Mouse (Mus musculus) lung, embryonic 16.5 days (tissue): ENCODE results near the gene Col25a1. TPM values are rescaled to one million over a fixed set of nuclear protein-coding genes. Genes with fewer than 3 reads are reported as not detected.

Experiments
- ATAC-seq: fragments of 200-750 bp; cut with Nextera tagmentation; 2 replicates; pipeline ENCODE4 v1.8.0; 2017; ENCODE audit warnings: low read depth, mild to moderate bottlenecking, moderate library complexity
- H3K27ac ChIP-seq: fragments of 300-500 bp; sonication (generic); 2 replicates; pipeline ENCODE4 v1.5.1; 2014; ENCODE audit warnings: mild to moderate bottlenecking, control low read depth, low read length
- H3K27me3 ChIP-seq: fragments of 300-500 bp; sonication (generic); 2 replicates; pipeline ENCODE4 v1.6.1; 2014; ENCODE audit warnings: low read depth, low read length, mixed read lengths; ENCODE audit not compliant: control insufficient read depth, insufficient read depth
- H3K36me3 ChIP-seq: fragments of 300-500 bp; sonication (generic); 2 replicates; pipeline ENCODE4 v1.6.1; 2014; ENCODE audit warnings: low read length; ENCODE audit not compliant: control insufficient read depth, insufficient read depth
- H3K4me1 ChIP-seq: fragments of 300-500 bp; sonication (generic); replicated peaks from 2 replicates; pipeline ENCODE4 v1.6.1; 2014; ENCODE audit warnings: low read length, mixed read lengths; ENCODE audit not compliant: control insufficient read depth, insufficient read depth
- H3K4me2 ChIP-seq: fragments of 300-500 bp; sonication (generic); 2 replicates; pipeline ENCODE4 v1.6.1; 2014; ENCODE audit warnings: low read depth, low read length, control low read depth
- H3K4me3 ChIP-seq: fragments of 300-500 bp; sonication (generic); 2 replicates; pipeline ENCODE4 v1.5.1; 2014; ENCODE audit warnings: mild to moderate bottlenecking, low read length, control low read depth
- H3K9ac ChIP-seq: fragments of 300-500 bp; sonication (generic); 2 replicates; pipeline ENCODE4 v1.6.1; 2014; ENCODE audit warnings: low read length, control low read depth
- H3K9me3 ChIP-seq: fragments of 300-500 bp; sonication (generic); 2 replicates; pipeline ENCODE4 v1.6.1; 2016; ENCODE audit warnings: low read length; ENCODE audit not compliant: control insufficient read depth
- WGBS: fragments of 180-500 bp; shearing (Covaris S2); extraction: QIAGEN DNeasy Blood & Tissue Kit; methylation state at CpG from one replicate; pipeline ENCODE4 v1.1.7; 2014; 5-methylcytosine and 5-hydroxymethylcytosine counted together
- polyA plus RNA-seq: library from polyadenylated mRNA; unstranded; fragments of >200 nt; fragmentation: Nextera tagmentation; extraction: Ambion mirVana; gene quantifications from 2 replicates; pipeline ENCODE4 v1.2.1, GENCODE M21; 2015

Col25a1 gene
- polyA plus RNA-seq, 1 experiment from 2014 or later: 17.6 TPM

DNA sequence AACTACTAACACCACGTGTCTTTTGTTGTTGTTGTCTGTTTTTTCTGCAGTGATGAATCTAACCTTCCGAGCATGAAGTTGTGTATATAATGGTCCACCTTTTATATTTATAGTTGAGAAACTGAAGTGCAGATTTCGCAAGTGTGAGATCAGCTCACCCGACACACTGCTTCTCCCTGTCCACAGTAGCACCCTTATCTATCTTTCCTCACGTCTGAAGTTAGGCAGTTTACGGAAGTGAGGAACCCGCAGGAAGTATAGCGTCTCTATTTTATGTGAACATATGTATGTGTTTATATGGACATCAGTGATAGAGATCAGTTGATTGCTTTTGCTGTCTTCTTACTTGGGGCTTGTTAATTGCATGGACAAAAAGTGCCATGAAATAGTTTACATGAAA is 463.7 kb downstream of the Col25a1 start:
- Histone ChIP-seq H3K36me3 (no peaks in the 10 kb centered on the region), H3K9ac (no peak overlapping the region), H3K4me1 (peaks cover 3% of the 10 kb centered on the region; the same call in 1 of the 2 replicates), H3K27ac (no peak overlapping the region), H3K9me3 (no peaks in the 10 kb centered on the region), H3K4me3 (no peak overlapping the region), H3K27me3 (no peaks in the 10 kb centered on the region), H3K4me2 (no peak overlapping the region)
- WGBS: 37% methylated on average over 8 of the region's 8 CpGs
- peak; percentile 36; the same call in 1 of the 2 replicates for ATAC-seq

DNA sequence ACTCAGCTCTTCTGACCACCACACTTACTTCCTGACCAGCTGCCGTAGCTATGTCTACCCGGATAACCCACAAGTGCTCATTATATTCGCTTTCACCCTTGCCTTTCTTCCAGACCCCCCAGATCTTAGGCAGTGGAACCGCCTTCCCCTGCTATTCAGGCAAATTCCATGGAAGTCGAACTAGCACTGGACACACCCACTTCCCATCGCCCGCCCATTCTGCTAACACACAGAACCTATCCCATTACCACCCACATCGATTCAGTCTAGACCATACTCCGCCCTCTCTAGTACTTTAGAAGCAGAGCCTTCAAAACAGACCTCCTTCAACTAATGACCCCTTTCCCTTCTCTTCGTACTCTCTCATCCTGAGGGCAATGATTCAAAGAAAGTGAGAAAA is 470.2 kb downstream of the Col25a1 start:
- Histone ChIP-seq H3K4me2 (no peak overlapping the region), H3K27me3 (no peaks in the 10 kb centered on the region), H3K4me3 (no peak overlapping the region), H3K4me1 (no peaks in the 10 kb centered on the region), H3K9me3 (no peaks in the 10 kb centered on the region), H3K27ac (no peak overlapping the region), H3K9ac (no peak overlapping the region), H3K36me3 (no peaks in the 10 kb centered on the region)
- WGBS: 64% methylated on average over 10 of the region's 10 CpGs
- no peak for ATAC-seq

DNA sequence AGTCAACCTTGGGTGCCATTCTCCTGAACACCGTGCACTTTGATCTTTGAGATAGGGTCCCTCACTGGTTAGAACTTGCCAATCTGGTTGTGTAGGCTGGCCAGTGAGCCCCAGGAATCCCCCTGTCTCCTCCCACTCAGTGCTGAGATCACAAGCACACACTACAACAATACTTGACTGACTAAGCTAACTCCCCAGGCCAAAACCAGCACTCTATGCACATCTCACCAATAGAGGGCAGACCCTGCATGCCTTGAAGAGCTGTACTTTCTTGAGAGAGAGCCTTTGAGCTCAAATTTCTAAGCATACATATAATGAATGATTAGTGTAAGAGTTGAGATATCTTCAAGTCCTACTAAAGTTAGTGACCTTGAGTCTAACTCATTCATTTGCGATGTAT is 476.6 kb downstream of the Col25a1 start:
- H3K4me1 ChIP-seq: no peaks in the 10 kb centered on the region
- no peak overlapping the region for H3K27ac ChIP-seq
- 66% methylated on average over 2 of the region's 2 CpGs for WGBS
- H3K4me2 ChIP-seq: no peak overlapping the region
- no peak overlapping the region for H3K4me3 ChIP-seq
- no peak overlapping the region for H3K9ac ChIP-seq
- no peaks in the 10 kb centered on the region for H3K27me3 ChIP-seq
- no peaks in the 10 kb centered on the region for H3K9me3 ChIP-seq
- ATAC-seq: no peak
- no peaks in the 10 kb centered on the region for H3K36me3 ChIP-seq

DNA sequence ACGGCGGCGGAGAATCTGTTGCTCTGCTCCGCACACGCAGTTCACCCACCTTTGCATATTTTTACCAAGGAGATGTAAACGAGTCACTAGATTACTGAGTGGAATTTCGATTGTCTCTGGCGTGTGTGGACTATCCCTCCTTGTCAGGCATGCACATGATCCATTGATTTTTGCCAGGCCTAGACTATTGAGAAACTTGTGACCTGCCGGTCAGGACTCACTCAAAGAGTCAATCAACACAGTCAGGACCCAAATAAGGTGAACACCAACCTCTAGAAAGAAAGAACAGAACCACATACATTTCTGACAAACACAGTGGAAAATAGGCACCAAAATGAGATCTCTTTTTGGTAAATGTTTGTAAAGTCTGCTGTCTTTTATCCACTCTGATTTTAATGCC is 483.1 kb downstream of the Col25a1 start:
- no peak overlapping the region for H3K4me3 ChIP-seq
- WGBS: 72% methylated on average over 9 of the region's 9 CpGs

DNA sequence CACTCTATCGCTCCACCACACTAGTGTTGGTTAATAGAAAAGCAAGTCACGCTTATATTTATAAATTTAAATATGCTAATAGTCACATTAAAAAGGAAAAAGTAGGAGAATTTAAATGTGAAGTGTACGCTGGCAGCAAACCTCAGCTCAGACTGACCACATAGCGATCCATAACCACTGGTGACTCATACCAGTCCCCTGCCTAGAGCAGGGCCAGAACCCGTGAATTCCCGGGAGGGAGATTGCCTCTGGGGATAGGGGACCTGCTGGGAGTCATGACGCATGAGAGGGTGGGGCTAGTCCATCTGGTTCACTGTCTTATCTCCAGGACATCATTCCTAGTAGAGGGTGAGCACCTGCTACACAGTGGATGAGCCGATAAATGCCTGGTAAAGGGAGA is 484.3 kb downstream of the Col25a1 start:
- H3K27me3 ChIP-seq: no peaks in the 10 kb centered on the region; the same call in 1 of the 2 replicates
- H3K9ac ChIP-seq: no peak overlapping the region
- 56% methylated on average over 8 of the region's 8 CpGs for WGBS
- no peaks in the 10 kb centered on the region for H3K36me3 ChIP-seq
- H3K4me3 ChIP-seq: no peak overlapping the region
- H3K9me3 ChIP-seq: no peaks in the 10 kb centered on the region
- no peak overlapping the region for H3K4me2 ChIP-seq
- H3K27ac ChIP-seq: no peak overlapping the region
- ATAC-seq: no peak
- H3K4me1 ChIP-seq: peaks cover 3% of the 10 kb centered on the region; the same call in 1 of the 2 replicates

More for the DNA sequence above, 483.1 kb downstream of the Col25a1 start:
- H3K9ac ChIP-seq: no peak overlapping the region
- no peak for ATAC-seq
- H3K4me1 ChIP-seq: peaks cover 3% of the 10 kb centered on the region; the same call in 1 of the 2 replicates
- H3K27me3 ChIP-seq: no peaks in the 10 kb centered on the region; the same call in 1 of the 2 replicates
- no peaks in the 10 kb centered on the region for H3K36me3 ChIP-seq
- no peak overlapping the region for H3K27ac ChIP-seq
- no peak overlapping the region for H3K4me2 ChIP-seq
- no peaks in the 10 kb centered on the region for H3K9me3 ChIP-seq

DNA sequence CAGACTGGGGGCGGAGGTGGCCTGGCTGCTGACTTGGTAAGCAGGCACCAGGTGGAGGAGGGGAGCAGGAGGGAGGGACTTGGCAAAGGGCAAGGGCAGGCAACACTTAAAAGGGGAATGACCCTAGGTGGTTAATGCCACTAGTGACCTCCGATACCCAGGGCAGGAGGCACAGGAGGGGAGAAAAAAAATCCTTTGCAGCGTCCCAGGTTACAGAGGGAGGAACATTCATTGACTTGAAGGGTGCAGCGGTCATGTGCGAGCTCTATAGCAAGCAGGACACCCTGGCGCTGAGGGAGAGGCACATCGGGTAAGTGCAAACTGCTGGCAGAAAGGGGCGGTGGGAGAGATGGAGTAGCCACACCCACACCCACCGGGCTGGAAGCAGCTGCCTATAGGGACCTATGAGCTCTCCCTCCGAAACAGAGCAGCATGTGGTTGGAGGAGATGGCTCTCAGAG is 486.2 kb downstream of the Col25a1 start, which contains the start of gene Etnppl:
Gene Etnppl (plus strand): TSS at position 10 of the 460 bp plus-strand sequence.
- Histone ChIP-seq H3K9ac (0 out of 2 replicates have a peak within 1 kb of the TSS, but pooled peaks have one; percentile 23), H3K36me3 (no peaks in the 10 kb centered on the region), H3K27me3 (no peaks in the 10 kb centered on the region; the same call in 1 of the 2 replicates), H3K4me3 (peak within 1 kb of the TSS; percentile 19), H3K4me2 (peak within 1 kb of the TSS; percentile 46), H3K27ac (no peak within 1 kb of the TSS), H3K9me3 (no peaks in the 10 kb centered on the region), H3K4me1 (peaks cover 3% of the 10 kb centered on the region; the same call in 1 of the 2 replicates)
- 4% methylated on average over 10 of the region's 10 CpGs for WGBS
- ATAC-seq: no peak

DNA sequence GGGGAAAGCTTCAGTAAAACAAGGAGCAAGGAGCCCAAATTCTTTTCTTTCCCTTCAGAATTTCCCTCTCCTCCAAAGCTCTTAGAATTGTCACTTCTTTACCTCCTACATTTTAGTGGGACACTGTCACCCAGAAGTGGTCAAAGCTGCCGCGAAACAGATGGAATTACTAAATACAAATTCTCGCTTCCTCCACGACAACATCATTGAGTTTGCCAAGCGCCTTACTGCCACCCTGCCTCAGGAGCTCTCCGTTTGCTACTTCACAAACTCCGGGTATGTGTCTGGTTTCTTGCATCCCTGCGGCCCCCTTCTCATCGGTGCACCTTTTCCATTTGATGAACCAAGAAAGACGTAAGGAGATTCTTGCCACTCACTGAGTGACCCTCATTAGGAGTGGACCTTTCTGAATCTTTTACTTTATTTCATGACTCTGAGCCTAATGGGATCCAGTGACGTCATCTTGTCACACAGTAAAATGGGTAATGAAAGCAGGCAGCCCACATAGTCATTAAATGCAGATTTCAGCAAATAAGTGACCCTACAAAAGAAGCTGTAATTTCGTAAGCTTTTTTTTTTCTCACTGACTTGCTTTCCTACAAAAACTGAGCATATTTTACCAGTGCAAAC is 489.3 kb downstream of the Col25a1 start:
- H3K4me1 ChIP-seq: peaks cover 3% of the 10 kb centered on the region; the same call in 1 of the 2 replicates
- H3K27me3 ChIP-seq: no peaks in the 10 kb centered on the region; the same call in 1 of the 2 replicates
- no peak overlapping the region for H3K27ac ChIP-seq
- no peaks in the 10 kb centered on the region for H3K9me3 ChIP-seq
- H3K4me2 ChIP-seq: no peak overlapping the region
- H3K9ac ChIP-seq: no peak overlapping the region
- H3K36me3 ChIP-seq: no peaks in the 10 kb centered on the region
- 74% methylated on average over 12 of the region's 12 CpGs for WGBS
- ATAC-seq: no peak
- no peak overlapping the region for H3K4me3 ChIP-seq

DNA sequence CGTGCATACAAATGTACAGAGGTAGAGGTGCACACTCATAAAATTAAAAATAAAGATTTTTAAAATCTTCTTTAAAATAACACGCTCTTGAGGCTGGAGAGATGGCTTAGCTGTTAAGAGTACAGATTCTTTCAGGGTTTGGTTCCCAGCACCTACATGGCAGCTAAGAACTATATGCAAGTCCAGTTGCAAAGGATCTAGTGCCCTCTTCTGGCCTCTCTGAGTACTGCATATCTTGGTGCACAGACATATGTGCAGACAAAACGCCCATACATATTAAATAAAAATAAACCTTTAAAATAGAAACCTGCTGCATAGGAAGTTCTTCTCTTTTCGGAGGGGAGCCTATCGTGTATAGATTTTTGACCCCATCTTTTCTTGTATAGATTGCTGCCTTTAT is 497.1 kb downstream of the Col25a1 start:
- whole genome bisulfite sequencing: 89% methylated on average over 5 of the region's 5 CpGs
- no peak overlapping the region for H3K4me2 ChIP-seq

DNA sequence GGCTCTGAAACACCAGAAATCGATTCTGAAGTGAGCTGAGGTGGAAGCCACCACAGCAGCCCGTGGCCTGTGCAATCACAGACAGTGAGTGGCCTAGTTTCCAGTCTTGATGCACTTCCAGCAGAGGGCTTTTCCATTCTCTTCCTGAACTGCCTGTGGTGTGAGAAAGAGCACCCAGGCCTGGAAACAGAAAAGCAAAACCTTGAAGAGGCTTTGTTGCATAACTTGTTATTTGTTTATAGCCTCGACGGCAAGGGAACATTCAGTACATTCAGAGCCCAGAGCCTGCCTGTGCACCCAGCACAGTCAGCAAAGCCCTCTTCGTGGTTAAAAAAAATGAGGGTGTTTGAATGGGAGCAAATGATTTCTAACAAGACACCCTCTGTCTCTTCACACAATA is 502.6 kb downstream of the Col25a1 start:
- Histone ChIP-seq H3K27ac (no peak overlapping the region), H3K9ac (no peak overlapping the region), H3K4me1 (no peaks in the 10 kb centered on the region), H3K36me3 (no peaks in the 10 kb centered on the region), H3K4me2 (no peak overlapping the region), H3K27me3 (no peaks in the 10 kb centered on the region), H3K9me3 (no peaks in the 10 kb centered on the region), H3K4me3 (no peak overlapping the region)
- ATAC-seq: no peak
- WGBS: 64% methylated on average over 5 of the region's 5 CpGs

More for the DNA sequence above, 497.1 kb downstream of the Col25a1 start:
- no peaks in the 10 kb centered on the region for H3K36me3 ChIP-seq
- H3K9ac ChIP-seq: no peak overlapping the region
- H3K9me3 ChIP-seq: no peaks in the 10 kb centered on the region; the same call in 1 of the 2 replicates
- no peaks in the 10 kb centered on the region for H3K27me3 ChIP-seq
- no peak for ATAC-seq
- H3K27ac ChIP-seq: no peak overlapping the region
- H3K4me1 ChIP-seq: no peaks in the 10 kb centered on the region
- no peak overlapping the region for H3K4me3 ChIP-seq
